Mouse (Mus musculus): ENCODE measurements around the gene Slc22a18.

The Slc22a18 gene

DNA sequence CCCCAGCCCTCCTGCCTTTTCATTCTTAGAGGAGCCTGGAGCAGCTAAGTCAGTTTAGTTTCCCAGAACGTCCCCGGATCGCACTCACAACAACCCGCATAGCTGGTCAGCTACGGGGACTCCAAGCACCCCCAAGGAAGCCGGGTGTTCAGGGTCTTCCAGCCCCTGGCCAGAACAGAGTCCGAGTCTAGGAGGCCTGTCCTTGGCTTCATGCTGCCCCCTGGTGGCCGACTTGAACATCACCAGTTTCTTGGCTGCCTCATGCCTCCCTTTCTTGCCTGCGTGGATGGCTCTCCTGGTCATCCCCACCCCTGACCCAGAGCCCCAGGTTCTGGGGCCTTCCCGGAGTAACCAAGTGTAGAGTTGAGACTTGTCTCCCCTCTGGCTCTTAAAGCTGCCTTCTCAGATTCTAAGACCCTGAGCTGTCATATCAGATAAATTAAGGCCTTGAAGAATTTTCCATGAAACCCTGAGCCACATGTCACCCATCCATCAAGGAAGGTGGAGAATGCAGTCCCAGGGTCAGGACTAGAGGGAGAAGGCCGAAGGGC, 9.6 kb upstream of the Slc22a18 start:
- DNase-seq = peak; percentile 78 to 85

DNA sequence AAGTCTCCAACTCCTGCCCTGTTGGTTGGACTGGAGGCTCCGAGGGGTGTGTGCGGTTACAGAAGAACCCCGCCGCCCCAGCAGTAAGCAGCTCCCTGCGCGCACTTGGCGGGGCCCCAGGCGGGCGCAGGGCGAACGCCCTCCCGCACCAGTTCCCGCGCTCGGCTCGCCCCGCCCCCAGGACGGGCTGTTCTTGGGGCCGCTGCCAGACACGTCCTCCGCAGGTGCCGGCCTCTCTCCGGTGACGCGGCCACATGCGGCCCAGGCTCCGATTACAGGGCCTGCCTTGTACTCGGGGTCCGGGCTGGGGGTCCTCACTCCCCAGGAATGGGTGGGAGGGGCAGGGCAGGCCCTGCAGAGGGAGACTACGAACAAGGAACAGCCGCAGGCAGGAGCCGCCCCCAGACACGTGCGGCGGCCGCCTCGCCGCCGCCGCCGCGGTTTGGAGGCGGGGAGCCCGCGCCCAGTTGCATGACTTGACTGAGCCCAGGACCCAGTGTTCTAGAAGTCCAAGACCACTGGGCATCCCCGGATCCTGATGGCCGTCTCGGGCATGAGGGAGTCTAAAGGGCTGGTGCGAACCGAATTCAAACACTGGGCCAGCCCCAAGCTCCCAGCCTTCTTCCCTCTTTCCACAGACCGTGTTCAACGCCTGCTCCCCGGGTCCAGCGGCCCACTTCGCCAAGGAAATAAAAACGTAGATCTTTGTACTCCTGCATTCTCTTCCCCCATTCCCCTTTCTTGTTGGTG, 8.6 kb upstream of the Slc22a18 start:
- peak; percentile 60 to 72 for DNase-seq

DNA sequence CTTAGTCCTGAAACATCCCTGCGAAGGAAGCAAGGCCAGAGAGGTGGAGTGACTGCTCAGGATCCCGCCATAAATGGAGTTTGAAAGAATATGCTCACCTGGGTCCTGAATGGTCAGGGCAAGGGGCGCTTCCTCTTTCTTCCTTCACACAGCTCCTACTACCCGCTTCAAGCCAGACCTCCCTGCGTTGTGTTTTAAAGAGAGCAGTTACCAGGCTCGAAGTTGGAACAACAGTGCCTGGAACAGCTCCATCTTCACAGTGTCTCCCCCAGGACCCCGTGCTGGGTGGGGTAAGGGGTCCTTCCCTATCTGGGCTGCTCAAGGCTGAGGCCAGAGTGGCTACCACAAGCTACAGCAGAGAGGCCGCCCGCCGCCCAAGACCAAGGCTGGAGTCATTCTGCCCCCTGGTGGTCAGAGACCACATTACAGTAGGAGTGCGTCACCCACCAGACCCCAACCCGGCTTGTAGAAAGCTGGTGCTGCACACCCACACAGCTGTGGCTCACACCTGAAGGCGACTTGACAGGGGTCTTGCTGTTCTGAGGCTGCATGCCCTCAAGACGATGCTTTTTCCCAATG, 7.3 kb upstream of the Slc22a18 start:
- peak; percentile 73 to 89 for DNase-seq

DNA sequence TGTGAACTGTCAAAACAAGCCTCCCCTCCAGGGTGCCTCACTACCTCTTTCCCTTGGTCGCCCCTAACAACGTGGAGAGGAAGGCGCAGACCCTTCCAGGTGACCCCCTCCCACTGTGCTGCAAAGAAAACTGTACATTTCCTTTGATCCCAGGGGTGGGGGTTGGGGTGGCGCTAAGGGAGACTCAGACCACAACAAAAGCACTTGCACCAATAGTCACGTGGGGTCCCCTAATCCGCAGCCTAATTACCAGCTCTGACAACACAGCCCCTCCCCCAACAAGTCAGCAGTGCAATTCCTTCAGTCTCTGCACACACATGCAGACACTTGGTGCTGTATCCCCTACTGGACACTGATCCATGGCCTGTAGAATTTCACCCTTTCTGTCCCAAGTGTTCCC, 5.8 kb upstream of the Slc22a18 start:
- no peak for DNase-seq

DNA sequence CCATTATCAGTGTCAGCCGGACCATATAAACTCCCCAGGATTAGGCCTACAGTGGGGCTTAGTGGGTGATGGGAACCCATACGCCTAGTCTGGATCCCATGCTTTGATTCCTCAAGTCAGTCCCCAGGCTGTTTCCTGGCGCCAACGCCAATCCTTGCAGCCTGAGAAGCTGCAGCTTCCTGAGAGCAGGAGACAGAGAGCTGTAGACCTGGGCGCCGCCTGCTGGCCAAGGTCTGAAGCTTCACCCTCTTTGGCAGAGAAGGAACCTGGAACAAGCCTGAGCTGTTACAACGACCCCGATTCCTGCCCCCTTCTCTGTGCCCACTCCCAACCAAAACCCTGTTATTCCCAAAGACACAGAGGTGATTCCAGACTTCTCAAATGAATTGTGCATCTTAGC, 3.6 kb upstream of the Slc22a18 start:
- peak; percentile 81 to 85 for DNase-seq

DNA sequence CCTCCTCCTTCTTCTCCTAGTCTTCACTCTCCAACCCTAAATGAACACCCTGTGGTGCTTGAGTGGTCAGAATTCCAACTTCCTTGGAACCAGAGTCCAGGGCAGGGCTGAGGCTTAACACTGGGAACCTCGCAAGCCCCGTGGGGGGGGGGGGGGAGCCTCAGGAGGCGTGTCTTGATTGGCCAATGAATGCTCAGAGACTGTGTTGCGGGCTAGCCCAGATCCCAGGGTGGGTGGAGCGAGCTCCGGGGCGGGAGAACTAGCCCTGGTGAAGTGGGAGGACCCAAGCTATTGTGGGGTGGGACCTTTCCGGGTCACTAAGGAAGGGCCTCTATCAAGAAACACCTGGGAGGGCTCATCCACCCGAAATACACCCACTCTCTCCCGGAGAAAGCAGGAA, 1.3 kb downstream of the Slc22a18 start:
- DNase-seq = no peak

DNA sequence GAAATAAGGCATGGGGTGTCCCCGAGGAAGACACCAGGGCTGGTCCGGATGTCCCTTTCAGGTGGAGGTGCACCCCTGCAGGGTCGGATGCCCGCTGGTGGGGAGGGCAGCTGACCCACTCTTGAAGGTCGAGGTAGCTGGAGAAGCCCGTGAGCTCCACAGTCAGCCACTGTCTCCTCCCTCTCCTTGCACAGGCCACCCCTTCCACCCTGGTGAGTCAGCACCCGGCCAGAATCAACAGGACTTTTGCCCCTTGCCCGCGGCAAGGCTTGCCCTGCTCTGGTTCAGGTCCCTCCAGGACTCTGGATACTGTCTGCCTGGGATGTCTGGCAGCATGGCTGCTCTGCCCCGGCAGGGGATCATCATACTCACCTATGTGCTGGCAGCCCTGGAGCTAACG, 2.3 kb downstream of the Slc22a18 start:
- DNase-seq = no peak

DNA sequence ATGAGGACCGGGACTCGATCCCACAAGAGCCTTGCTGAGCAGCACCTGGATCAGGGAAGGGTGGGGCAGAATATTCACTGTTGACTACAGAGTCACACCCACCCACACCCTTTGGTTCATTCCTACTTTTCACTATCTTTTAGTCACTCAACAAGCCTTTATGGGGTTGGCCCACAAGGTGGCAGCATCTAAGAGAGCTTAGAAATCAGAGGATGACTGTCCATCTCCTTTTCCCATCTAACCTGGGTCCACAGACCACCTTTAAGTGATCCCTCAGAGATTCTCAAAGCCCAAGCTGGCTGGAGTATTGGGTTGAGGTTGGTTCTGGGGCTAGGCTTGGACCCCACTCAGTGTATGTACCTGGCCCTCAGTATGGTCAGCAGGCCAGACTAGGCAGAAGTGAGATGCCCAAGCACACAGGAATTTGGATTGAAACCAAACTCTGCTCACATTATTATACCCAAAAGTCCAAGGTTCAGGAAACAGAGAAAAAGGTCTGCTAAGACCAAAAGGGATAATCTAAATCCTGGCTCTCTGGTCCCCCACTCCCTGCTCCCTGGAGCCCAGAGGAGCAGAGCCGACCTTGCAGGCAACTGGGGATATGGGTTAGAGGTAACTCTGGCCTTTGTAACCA, 3.3 kb downstream of the Slc22a18 start:
- no peak for DNase-seq

DNA sequence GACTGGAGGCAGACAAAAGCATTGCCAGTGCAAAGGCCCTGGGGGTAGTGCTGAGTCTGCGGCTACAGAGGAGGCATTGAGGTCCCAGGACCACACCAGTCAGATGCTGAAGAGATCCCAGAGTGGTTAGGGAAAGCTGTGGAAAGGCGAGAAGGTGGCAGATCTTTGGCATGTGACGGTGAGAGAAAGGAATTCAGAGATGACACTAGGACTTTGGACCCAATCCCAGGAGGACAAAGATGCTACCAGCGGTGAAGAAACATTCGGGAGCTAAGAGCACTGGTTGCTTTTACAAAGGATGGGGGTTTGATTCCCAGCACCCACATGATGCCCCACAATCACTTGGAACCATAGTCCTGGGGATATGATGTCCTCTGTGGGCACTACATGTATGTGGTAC, 4.3 kb downstream of the Slc22a18 start:
- DNase-seq = no peak

DNA sequence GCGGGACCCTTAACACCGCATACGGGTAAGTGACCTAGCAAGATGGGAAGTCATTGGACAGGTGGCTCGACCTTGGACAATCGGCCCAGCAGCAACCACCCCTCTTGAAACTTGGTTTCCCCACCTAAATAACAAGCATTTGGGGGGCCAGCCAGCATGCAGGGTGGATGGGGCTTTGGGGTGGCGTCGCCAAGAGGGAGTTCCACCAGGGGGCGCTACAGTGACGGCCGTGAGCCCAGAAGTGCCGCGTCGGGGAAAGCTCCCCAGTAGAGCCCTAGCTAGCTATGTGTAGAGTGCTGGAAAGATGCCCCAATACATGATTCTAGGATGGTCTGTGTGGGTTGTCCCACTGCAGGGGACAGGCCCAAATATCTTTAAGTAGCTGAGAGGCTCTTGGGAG, 7.0 kb downstream of the Slc22a18 start:
- peak; percentile 66 to 77 for DNase-seq

DNA sequence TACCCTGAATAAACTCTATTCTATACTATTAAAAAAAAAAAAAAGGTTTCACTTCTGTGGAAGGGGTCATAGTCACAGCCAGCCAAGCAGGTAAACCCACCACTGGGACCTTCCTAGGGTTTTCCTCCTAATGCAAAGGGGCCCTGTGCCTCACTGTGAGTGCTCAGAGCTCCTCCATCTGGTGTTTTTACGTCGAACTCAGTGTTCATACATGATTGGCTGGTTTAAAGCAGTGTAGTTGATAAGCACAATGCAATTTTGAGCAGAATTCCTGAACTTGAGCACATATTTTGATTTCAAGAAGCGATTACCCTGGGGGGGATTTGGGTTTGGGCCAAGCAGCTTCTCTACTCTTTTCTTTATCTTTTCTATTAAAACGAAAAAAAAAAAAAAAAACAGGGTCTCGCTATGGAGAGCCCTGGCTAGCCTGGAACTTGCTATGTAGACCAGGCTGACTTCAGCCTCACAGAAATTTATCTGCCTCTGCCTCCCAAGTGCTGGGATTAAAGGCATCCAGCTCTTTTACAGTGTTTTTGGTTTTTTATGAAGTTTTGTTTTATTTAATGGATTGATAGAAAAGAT, 8.4 kb downstream of the Slc22a18 start:
- no peak for DNase-seq

DNA sequence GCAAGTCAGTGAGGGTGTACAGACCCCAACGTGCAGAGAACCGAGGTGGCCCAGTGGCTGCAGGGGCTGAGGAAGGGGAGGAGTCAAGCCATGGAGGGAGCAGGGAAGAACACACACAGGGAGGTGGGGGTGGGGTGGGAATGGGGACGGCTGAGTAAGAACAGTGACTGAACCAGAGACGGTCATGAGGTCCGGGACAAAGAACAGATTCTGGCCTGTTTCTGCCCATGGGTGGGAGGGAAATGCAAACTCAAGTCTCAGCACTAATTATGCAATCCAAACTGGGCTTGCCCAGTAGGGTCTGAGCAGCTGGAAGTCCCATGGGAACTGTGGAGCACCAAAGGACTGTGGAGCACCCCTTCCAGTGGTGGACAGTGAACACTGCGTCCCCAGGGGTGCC, 9.0 kb downstream of the Slc22a18 start:
- no peak for DNase-seq

DNA sequence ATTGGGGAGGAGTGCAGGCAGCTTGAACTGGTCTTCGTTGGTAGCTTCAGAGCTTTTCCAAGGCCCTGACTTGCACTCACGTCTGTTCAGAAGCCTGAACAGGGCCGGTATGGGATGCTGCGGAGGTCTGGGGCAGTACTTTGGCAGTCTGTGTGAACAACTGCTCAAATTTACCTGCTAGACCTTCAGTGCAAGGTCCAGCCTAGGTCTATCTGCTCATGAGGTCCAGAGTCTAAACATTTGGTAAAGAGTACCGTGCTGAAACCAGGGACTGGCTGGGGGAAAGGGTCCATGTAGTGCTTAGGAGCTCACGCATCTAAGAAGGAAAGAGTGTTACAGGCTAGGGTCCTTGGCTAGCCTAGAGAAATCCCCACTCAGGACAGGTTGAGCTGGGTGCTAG, 16.2 kb downstream of the Slc22a18 start:
- DNase-seq = no peak

DNA sequence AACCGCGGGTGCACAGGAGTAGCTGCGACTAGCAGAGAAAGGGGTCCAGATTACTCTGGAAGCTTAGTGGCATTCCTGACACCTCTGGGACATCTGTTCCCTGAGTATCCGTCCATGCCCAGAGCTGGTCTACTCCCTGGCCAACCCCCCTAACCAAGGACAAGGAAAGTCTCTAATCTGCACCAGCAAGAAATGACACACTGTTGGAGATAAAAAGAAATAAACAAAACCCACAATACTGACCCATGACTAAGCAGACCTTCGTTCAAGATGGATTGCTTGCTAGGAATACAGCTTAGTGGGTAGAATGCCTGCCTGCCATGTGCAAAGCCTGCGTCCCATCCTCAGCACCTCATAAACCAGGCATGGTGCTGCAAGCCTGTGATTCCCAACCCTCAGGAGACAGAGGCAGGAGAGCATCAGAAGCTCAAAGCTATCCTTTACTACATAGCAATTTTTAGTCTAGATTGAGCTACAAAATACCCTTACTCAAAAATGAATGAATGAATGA, 20.1 kb downstream of the Slc22a18 start:
- DNase-seq = peak in 1 of 2 experiments; percentile 38

DNA sequence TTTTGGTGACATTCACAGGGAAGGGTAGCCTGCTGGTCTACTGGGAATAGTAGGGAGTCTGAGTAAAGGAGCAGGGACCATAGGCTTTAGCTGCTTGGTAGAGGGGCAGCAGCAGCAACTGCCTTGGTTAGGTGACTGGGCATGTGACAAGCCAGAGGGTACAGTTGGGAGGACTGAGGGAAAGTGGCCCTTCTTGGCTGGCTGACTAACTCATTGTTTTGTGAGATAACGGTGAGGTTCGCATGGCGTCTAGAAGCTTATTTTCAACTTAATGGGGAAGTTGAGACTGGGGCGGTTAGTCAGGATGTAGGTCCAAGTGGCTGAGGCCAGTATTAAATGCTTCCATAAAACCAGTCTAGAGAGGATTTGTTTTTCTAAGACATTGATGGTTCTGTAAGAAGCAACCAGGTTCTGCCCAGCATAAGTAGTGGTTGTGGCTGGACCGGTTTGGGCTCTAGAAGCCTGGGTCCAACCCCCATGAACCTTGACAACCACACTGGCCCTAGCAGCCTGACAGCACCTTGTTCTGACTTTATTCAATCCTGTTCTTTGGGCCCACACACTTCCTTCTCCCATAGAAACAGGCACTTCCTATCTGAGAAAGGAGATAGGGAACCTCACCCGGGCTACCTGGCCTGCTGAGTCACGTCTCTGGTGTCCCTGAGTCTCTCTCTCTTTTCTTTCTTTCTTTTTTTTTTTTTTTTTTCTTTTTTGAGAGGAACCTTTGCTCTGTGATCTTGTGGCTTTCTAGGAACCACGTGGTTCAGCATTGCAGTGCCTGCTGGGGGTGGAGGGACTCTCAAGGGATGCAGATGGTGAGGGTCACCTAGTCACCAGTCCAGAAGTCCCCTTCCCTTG, 21.8 kb downstream of the Slc22a18 start:
- no peak for DNase-seq

DNA sequence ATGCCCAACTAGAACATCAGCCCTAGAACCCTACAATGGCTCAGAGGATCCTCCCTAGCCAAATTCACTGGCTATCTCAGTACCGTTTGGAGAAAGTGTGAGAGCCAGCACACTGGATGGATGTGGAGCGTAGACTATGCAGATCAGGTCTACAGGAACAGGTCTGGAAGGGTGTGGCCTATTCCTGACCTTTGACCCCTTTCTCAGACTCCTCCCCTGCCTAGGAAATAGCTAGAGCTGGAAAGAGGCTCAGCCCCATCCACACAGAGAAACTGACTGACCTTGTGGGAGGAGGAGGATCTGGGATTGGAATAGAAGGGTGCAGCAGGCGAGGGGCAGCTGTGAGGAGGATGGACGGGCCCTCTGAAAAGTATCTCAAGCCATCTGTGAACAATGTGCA, 25.0 kb downstream of the Slc22a18 start:
- no peak for DNase-seq

DNA sequence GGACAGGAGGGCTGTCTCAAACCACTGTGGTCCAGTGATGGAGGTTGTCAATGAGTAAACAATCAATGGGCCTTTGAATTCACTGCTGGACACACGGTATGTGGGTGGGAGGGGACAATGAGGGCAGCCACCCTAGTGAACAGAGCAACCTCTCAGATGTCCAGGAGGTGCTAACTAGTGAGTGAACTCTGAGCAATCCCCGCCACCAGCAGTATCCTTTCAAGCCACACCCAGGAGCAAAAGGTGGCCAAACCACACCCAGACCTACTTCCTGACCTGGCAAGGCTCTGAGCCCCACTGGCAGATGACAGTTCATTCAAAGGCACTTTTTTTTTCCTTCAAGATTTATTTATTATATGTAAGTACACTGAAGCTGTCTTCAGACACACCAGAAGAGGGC, 27.4 kb downstream of the Slc22a18 start:
- DNase-seq = no peak

DNA sequence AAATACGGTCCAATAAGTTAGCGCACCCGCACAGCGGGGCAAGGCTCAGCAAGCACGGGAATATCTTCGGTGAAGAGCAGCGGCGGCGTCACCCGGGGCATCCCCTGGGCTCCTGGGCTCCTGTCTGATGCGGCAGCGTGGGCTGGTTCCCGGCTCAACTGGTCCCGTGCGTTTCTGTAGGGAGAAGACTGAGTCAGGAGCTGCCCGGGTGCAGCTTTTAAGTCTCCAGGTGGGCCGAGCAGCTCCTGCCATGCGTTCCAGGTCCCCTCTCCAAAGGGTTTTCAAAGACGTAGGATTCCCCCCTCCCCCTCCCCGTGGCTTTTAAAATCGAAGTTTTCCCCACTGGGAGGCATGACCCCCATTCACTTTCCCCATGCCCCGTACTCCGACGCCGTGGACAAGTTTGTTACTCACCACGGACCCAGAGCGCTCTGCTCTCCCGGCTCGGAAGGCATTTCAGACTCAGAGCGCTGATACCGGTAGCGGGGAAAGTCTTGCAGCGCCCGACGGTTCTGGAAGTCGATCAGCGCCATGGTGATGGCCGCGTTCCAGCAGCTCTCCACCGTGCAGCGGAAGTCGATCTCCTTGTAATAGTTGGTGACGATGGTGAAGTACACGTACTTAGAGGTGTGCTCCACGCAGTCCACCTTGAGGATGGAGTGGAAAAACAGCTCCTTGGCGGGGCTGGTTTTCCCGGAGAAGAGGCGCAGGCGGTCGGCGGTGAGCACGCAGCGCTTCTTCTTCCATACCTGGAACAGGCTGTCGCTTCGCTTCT, 28.3 kb downstream of the Slc22a18 start:
- peak; percentile 67 to 74 for DNase-seq

DNA sequence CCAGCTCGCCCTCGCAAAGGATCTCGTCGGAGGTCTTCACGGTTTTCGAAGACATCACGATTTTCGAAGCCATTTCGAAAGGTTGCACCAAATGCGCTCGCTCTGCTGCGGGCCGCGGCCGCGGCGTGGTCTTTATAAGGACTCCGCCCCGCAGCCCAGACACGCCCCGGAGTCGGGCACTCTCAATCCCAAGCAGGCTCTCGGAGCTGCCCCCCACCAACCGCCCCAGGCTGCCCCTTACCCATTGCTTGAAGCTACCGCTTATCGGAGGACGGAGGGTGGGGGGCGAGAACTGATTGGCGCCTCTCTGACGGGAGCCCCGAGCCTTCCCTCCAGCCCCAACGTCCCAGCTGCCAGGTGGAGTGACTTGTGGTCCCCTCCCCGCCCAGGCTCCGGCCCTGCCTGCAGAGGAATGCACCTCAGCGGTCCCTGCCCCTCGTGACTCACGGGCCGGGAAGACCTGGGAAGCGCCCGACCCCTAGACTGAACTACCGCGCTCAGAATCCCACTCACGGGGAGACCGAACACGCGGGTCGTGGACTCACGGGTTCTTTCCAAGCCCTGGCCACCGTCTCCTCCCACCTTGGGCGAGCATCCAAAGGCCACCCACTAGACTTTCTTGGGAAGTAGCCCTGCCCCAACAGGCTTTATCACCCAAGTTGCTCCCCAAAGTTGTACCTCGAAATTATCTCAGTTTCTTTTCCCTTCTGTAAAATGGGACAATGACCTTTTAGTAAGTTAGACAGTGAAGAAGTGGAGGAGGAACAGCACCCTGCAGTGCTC, 29.1 kb downstream of the Slc22a18 start, which contains the start of gene Phlda2:
TSS of gene Phlda2 (minus strand) at position 733 of the 783 bp plus-strand sequence.
- peak; percentile 41 to 65 for DNase-seq

DNA sequence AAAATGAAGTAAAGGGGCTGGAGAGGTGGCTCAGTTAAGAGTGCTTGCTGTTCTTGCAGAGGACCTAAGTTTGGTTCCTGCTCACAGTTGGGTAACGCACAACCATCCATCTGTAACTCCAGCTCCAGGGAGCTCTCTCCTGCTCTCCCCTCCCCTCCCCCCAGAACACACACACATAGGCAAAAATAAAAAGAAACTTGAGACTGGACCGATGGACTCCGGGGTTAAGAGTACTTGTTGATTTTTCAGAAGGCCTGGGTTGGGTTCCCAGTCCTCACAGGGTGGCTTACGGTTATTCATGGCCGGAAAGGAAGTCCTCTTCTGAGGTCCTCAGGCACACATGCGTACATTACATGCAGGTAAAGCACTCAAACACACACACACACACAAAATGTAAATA, 30.4 kb downstream of the Slc22a18 start:
- no peak for DNase-seq

DNA sequence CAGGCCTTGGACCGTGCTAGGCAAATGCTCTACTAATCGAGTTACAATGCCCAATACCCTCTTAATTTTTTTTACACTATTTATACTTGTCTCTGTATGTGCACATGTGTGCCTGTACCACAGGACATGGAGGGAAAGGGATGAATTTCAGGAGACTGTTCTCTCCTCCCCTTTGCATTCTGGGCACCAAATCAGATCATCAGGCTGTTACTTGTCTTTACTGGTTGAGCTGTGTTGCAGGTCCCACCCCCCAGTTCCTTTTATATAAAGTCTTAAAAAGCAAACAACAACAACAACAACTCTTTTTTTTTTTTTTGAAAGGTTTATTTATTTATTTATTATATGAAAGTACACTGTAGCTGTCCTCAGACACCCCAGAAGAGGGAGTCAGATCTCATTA, 31.9 kb downstream of the Slc22a18 start:
- DNase-seq = no peak
